Mouse (Mus musculus): ENCODE measurements around the gene Usp6nl. TPM values are rescaled to one million over a fixed set of nuclear protein-coding genes. Genes with fewer than 3 reads are reported as not detected.

Gene Usp6nl
- polyA plus RNA-seq, 1 experiment from 2014 or later = 9.5 TPM

DNA sequence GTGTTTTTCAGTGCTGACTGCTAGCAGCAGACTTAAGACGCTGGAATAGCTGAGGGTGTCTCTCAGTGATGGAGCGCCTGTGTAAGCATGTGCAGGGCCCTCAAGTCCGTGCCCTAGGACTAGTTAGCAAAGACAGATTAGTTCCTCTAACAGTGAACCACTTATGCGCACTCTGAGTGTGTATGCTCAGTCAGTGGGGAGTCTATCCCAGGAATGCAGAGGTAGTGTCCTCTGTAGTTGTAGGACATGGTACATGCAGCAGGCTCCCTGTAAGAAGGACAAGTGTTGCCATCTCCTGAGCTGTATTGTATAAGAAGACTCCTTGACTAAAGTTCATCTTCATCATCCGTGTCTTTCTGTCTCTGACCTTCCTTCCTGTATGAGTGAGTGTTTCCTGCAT lies 102.4 kb downstream of the Usp6nl start:
- Histone ChIP-seq H3K4me2 (replicated peaks) (no peak overlapping the region), H3K9ac (no peak overlapping the region), H3K36me3 (peaks cover 27% of the 10 kb centered on the region), H3K27ac (replicated peaks) (no peak overlapping the region), H3K4me1 (no peaks in the 10 kb centered on the region), H3K27me3 (no peaks in the 10 kb centered on the region), H3K4me3 (replicated peaks) (no peak overlapping the region), H3K9me3 (replicated peaks) (no peaks in the 10 kb centered on the region)
- ATAC-seq (ENCODE audit: insufficient number of reproducible peaks, low FRiP score, low TSS enrichment, low read depth) = no peak
- WGBS = 87% methylated on average over 5 of the region's 5 CpGs

DNA sequence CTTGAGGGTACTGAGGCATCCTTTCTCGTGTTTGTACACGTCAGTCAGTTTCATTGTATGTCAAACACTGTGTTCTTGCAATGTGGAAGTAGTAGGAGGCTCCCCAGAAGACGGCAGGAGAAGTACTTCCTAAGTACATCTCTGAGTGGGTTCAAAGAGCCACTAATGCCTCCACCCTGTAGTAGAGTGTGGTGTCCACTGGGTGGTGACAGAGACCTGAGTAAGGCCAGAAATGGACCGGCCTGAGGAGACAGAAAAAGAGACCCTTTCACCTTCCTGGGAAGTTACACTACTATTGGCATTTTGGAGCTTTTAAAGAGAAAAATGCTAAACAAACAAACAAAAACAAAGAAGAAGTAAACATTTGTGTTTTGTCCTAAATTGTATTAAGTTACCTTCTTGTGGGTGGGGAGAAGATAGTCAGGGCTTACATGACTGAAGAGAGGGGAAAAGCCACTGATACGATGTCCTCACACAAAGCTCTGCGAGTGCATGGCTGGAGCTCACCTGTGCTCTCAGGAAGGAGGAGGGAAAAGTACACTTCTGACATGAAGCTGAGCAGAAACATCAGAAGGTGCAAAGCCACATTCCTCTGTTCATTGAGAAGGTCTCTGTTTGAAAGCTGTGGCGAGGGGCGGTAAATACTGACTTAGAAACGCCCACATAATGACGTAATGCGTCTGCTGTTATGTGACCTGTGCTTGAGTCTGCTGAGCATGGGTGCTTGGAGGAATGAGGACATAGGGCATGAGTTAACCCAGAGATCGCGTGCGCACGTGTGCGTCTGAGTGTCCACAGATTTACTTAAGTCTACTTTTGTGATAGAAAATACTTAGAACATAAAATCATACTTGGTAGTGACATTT lies 113.9 kb downstream of the Usp6nl start:
- H3K4me1 ChIP-seq = no peaks in the 10 kb centered on the region; the same call in 1 of the 2 replicates
- no peak overlapping the region for H3K9ac ChIP-seq
- H3K4me2 ChIP-seq (replicated peaks) = no peak overlapping the region
- H3K27me3 ChIP-seq = no peaks in the 10 kb centered on the region
- peaks cover 25% of the 10 kb centered on the region; the same call in 1 of the 2 replicates for H3K36me3 ChIP-seq
- 0 out of 2 replicates have a peak, but pooled peaks have one; percentile 54 for ATAC-seq (ENCODE audit: insufficient number of reproducible peaks, low FRiP score, low TSS enrichment, low read depth)
- no peaks in the 10 kb centered on the region for H3K9me3 ChIP-seq (replicated peaks)
- WGBS = 72% methylated on average over 16 of the region's 16 CpGs
- no peak overlapping the region for H3K4me3 ChIP-seq (replicated peaks)
- H3K27ac ChIP-seq (replicated peaks) = no peak overlapping the region

DNA sequence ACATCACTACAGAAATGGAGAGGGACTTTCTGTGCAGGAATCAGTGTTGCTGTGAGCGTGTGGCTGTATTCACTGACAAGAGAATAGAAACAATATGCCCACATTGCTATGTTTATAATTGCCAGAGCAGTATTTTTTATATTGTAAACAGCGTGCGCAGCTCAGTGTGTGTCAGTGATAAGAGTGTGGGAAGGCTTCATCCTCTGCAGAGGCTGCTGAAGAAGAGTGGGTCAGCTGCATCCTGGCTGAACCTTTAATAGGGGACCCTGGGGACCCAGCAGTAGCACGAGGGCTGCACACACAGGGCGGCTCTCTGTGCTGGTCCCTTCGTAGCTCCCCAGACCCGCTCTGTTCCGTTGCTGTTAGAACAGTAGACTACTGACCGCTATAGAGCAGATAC lies 119.2 kb downstream of the Usp6nl start:
- ATAC-seq (ENCODE audit: insufficient number of reproducible peaks, low FRiP score, low TSS enrichment, low read depth) = no peak
- no peak overlapping the region for H3K9ac ChIP-seq
- H3K27ac ChIP-seq (replicated peaks) = no peak overlapping the region
- no peak overlapping the region for H3K4me3 ChIP-seq (replicated peaks)
- no peaks in the 10 kb centered on the region for H3K27me3 ChIP-seq
- no peak overlapping the region for H3K4me2 ChIP-seq (replicated peaks)
- 84% methylated on average over 9 of the region's 9 CpGs for WGBS
- no peaks in the 10 kb centered on the region; the same call in 1 of the 2 replicates for H3K4me1 ChIP-seq
- H3K9me3 ChIP-seq (replicated peaks) = no peaks in the 10 kb centered on the region
- H3K36me3 ChIP-seq = peaks cover 28% of the 10 kb centered on the region; the same call in 1 of the 2 replicates

DNA sequence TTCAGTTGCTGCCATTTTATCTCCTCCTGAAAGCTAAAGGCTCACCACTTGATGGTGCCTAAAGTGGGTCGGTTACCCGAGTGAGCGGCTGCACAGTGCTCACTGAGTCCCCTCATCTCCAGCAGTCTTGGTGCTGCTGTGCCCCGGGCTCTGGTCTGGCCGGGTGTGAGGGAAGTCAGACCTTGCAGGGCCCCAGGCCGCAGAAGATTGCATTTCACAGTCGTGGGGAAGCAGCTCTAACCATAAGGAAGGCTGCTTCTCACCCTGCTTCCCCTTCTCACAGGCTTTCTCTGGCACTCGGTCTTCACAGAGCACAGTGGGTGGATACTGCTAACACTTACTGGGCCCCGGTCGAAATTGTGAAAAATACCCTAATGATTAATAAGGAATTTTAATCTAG lies 119.8 kb downstream of the Usp6nl start:
- Histone ChIP-seq H3K4me3 (replicated peaks) (no peak overlapping the region), H3K27me3 (no peaks in the 10 kb centered on the region), H3K4me1 (no peaks in the 10 kb centered on the region; the same call in 1 of the 2 replicates), H3K9ac (no peak overlapping the region), H3K9me3 (replicated peaks) (no peaks in the 10 kb centered on the region), H3K27ac (replicated peaks) (no peak overlapping the region), H3K4me2 (replicated peaks) (no peak overlapping the region), H3K36me3 (peaks cover 25% of the 10 kb centered on the region; the same call in 1 of the 2 replicates)
- no peak for ATAC-seq (ENCODE audit: insufficient number of reproducible peaks, low FRiP score, low TSS enrichment, low read depth)
- 69% methylated on average over 10 of the region's 10 CpGs for WGBS

DNA sequence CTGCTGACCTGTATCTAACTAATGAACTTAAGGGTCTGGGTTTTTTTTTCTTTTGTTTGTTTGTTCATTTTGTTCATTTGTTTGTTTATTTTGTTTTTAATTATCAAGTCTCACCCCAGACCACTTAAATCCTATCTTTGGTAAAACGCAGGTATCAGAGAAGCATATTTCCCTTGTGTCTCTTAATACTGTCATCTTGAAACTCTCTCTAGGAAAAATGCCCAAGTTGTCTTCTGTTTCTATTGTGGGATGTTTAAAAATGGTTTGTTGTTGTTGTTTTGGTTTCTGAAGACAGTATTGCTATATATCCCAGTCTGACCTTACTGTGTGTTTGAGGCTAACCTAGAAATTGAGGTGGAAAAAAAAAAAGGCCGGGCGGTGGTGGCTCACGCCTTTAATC lies 121.5 kb downstream of the Usp6nl start:
- 95% methylated on average over 4 of the region's 4 CpGs for WGBS
- no peaks in the 10 kb centered on the region for H3K27me3 ChIP-seq
- H3K4me1 ChIP-seq = no peaks in the 10 kb centered on the region; the same call in 1 of the 2 replicates
- no peaks in the 10 kb centered on the region for H3K9me3 ChIP-seq (replicated peaks)
- H3K4me3 ChIP-seq (replicated peaks) = no peak overlapping the region
- no peak overlapping the region for H3K4me2 ChIP-seq (replicated peaks)
- no peak overlapping the region for H3K9ac ChIP-seq
- H3K27ac ChIP-seq (replicated peaks) = no peak overlapping the region
- no peak for ATAC-seq (ENCODE audit: insufficient number of reproducible peaks, low FRiP score, low TSS enrichment, low read depth)
- peaks cover 25% of the 10 kb centered on the region; the same call in 1 of the 2 replicates for H3K36me3 ChIP-seq

DNA sequence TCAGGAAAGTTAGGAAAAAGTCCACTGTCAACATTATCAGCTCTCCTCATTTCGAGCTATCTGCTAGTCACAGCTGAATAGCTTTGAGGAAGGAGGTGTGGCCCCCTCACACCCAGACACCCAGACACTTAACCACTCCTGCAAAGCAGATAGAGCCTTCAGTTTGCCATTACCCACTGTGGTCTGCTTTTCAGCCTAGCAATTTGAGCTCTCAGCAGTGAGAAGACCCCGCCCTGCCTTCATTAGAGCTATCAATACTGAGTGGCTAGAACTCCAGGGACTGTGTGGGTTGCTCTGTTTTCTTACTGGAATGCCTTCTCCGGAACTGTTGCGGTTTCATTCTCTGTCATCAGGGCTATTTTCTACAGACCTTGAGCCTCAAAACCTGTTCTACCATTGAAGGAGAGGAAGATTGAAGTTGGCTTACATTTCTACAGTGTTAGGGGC lies 122.3 kb downstream of the Usp6nl start:
- Histone ChIP-seq H3K4me2 (replicated peaks) (no peak overlapping the region), H3K27ac (replicated peaks) (no peak overlapping the region), H3K27me3 (no peaks in the 10 kb centered on the region), H3K36me3 (peaks cover 25% of the 10 kb centered on the region; the same call in 1 of the 2 replicates), H3K4me1 (no peaks in the 10 kb centered on the region; the same call in 1 of the 2 replicates), H3K9me3 (replicated peaks) (no peaks in the 10 kb centered on the region), H3K9ac (no peak overlapping the region), H3K4me3 (replicated peaks) (no peak overlapping the region)
- WGBS = 72% methylated on average over 4 of the region's 4 CpGs
- ATAC-seq (ENCODE audit: insufficient number of reproducible peaks, low FRiP score, low TSS enrichment, low read depth) = no peak

DNA sequence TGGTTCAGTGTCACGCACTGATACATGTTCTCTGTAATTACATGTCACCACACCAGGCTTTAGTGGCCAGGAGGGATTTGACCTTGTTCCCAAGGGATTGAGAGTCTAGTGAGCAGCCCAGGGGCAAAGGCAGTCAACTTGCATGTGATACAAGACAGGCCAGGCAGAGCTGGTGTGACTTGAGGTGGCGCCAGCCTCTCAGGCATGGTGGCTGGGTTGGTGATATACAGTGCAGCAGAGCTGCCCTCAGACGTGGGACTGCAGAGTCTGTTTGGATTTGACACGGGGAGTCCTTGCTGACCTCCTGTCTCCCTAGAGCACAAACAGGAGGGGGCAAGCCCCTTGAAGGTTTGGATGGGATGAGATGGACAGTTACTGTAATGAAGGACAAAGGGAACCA lies 123.4 kb downstream of the Usp6nl start:
- Histone ChIP-seq H3K27ac (replicated peaks) (no peak overlapping the region), H3K9me3 (replicated peaks) (no peaks in the 10 kb centered on the region), H3K9ac (no peak overlapping the region), H3K36me3 (peaks cover 15% of the 10 kb centered on the region; the same call in 1 of the 2 replicates), H3K27me3 (no peaks in the 10 kb centered on the region), H3K4me3 (replicated peaks) (no peak overlapping the region), H3K4me2 (replicated peaks) (no peak overlapping the region), H3K4me1 (no peaks in the 10 kb centered on the region)
- 71% methylated on average over 4 of the region's 4 CpGs for WGBS
- no peak for ATAC-seq (ENCODE audit: insufficient number of reproducible peaks, low FRiP score, low TSS enrichment, low read depth)

DNA sequence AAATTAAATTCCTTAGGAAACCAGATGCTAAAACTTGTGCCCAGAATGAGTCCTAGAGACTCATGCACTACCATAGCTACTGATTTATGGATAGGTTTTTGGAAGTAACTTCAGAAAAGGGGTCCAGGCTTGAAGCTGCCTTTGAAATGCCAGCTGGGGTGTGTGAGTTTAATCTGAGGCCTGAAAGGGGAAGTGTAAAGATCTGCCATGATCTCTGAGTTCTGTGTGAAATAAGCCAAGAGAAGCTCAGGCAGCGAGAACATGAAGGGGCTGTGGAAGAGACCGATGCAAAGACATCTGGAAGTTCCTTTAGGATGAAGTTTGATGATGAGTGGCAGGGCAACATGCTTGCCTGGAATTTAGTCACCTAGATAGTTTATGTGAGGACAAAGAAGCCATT lies 126.4 kb downstream of the Usp6nl start:
- H3K27me3 ChIP-seq = no peaks in the 10 kb centered on the region
- no peak overlapping the region for H3K27ac ChIP-seq (replicated peaks)
- WGBS = 74% methylated on average over 2 of the region's 2 CpGs
- no peaks in the 10 kb centered on the region for H3K9me3 ChIP-seq (replicated peaks)
- no peaks in the 10 kb centered on the region for H3K36me3 ChIP-seq
- H3K9ac ChIP-seq = no peak overlapping the region
- no peak overlapping the region for H3K4me3 ChIP-seq (replicated peaks)
- H3K4me2 ChIP-seq (replicated peaks) = no peak overlapping the region
- ATAC-seq (ENCODE audit: insufficient number of reproducible peaks, low FRiP score, low TSS enrichment, low read depth) = no peak
- H3K4me1 ChIP-seq = no peaks in the 10 kb centered on the region

DNA sequence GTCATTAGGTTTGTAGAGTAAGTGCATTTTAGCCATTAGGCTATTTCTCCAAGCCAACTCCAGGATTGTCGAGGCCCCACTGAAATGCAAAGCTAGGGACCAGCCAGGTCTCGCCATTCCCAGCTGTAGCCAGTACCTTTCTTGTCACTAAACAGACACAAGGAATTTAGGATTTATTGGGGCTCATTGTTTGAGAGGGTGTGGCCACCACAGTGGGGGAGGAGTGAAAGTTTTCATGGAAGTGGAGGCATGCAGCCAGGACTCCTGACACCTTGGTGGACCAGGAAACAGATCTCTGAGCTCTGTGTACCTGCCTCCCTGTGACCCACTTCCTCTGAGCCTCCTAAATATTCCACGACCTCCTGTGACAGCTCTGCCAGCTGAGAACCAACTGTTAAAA lies 127.2 kb downstream of the Usp6nl start:
- Histone ChIP-seq H3K27ac (replicated peaks) (no peak overlapping the region), H3K27me3 (no peaks in the 10 kb centered on the region), H3K4me2 (replicated peaks) (no peak overlapping the region), H3K9ac (no peak overlapping the region), H3K4me3 (replicated peaks) (no peak overlapping the region), H3K4me1 (no peaks in the 10 kb centered on the region), H3K36me3 (no peaks in the 10 kb centered on the region), H3K9me3 (replicated peaks) (no peaks in the 10 kb centered on the region)
- 80% methylated on average over 3 of the region's 3 CpGs for WGBS
- ATAC-seq (ENCODE audit: insufficient number of reproducible peaks, low FRiP score, low TSS enrichment, low read depth) = no peak

DNA sequence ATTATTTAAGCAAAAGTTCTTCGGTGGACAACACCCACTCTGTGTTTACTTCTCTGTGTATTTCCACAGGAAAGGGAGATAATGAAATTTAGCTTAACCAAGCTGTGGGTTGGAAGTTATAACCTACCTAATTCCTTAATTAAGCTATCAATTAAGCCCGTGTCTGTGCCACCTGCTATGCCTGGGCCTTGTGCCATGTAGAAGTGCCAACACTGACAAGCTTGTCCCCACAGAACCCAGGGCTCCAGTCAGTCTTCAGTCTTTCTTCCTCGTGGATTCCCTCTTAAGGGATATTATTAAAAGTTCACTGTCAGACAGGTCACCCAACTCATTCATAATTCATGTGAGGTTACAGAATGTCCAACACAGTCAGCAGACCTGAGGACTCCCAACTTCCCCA lies 128.1 kb downstream of the Usp6nl start:
- Histone ChIP-seq H3K27me3 (no peaks in the 10 kb centered on the region), H3K4me1 (0 out of 2 replicates have a peak, but pooled peaks cover 4% of the 10 kb centered on the region), H3K36me3 (no peaks in the 10 kb centered on the region), H3K4me3 (replicated peaks) (no peak overlapping the region), H3K9ac (no peak overlapping the region), H3K4me2 (replicated peaks) (no peak overlapping the region), H3K27ac (replicated peaks) (no peak overlapping the region), H3K9me3 (replicated peaks) (no peaks in the 10 kb centered on the region)
- no peak for ATAC-seq (ENCODE audit: insufficient number of reproducible peaks, low FRiP score, low TSS enrichment, low read depth)
- 72% methylated on average over 3 of the region's 3 CpGs for WGBS

DNA sequence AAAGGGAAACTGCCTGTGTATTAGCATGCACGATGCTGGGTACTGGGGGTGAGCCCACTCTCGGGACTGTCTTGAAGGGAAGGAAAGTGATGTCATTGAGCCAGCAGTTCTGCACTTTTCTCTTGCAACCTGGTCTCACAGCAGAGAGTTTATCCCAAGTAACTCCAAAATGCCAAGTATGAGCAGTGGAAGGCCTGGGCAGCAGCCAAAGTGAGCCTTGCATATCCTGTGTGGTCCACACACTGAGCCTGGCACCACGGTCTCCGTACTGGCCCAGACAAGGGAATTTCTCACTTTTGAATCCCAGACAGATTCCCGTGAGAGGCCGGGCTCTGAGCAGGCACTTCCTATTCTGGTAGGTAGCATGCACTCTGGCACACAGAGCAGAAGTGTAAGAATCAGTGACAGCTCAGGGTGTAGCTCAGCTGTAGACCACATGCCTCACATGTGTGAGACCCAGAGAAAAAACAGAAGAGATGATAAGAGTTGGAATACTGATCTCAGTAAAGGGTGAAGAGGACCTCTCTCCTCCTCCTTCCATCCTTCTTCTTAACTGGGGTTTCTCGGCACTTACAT lies 132.6 kb downstream of the Usp6nl start:
- H3K4me2 ChIP-seq (replicated peaks) = no peak overlapping the region
- no peak overlapping the region for H3K9ac ChIP-seq
- H3K4me3 ChIP-seq (replicated peaks) = no peak overlapping the region
- no peaks in the 10 kb centered on the region for H3K27me3 ChIP-seq
- no peaks in the 10 kb centered on the region for H3K36me3 ChIP-seq
- H3K4me1 ChIP-seq = 0 out of 2 replicates have a peak, but pooled peaks cover 4% of the 10 kb centered on the region
- no peaks in the 10 kb centered on the region for H3K9me3 ChIP-seq (replicated peaks)
- ATAC-seq (ENCODE audit: insufficient number of reproducible peaks, low FRiP score, low TSS enrichment, low read depth) = 0 out of 2 replicates have a peak, but pooled peaks have one; percentile 29
- 41% methylated on average over 7 of the region's 7 CpGs for WGBS
- no peak overlapping the region; the same call in 1 of the 2 replicates for H3K27ac ChIP-seq (replicated peaks)

Data from embryonic facial prominence, embryonic 15.5 days (tissue).